9 mouse cellular contexts compared by ENCODE assay signal in the genomic region with DNA sequence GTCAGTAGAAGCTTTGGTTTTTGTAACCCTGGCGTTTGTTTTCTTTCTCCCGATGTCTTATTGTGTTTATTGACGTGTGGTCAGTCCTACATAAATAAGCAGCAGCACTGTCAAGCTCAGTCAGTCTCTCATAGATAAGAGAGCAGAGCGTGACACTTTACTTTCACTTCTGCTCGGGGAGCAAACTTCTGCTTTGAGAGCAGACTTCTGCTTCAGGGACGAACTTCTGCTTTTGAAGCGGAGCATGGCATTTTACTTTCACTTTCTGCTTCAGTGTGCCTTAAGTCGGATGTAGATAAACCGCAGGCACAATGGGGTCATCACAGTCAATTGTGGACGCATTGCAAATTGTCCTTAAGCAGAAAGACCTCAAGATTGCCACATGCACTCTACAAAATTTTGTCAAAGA.
DNase-seq lines count a peak whose midpoint lies in the region; ATAC-seq and TF ChIP-seq lines count a peak whose summit lies in the region.
"Had no signal": no experiment of that assay in that cellular context is flagged by ENCODE, and none has a peak within 500 bp of the region (broad histone marks: within the 10 kb centered on the region; RNA-seq: fewer than 3 reads in every experiment).

No protein-coding gene starts in this region.

- H3K4me3 ChIP-seq in kidney, embryonic 16.5 days (ENCODE audit: low read length): no peak overlapping the region
- 0 out of 2 replicates have a peak overlapping the region, but pooled peaks have one; percentile 9 for H3K4me3 ChIP-seq in lung, embryonic 14.5 days (ENCODE audit: low read depth, low read length)
- H3K4me3 ChIP-seq in limb, embryonic 10.5 days: no peak overlapping the region
- H3K4me3 ChIP-seq: neural tube, embryonic 13.5 days had no signal

- H3K9ac ChIP-seq in kidney, embryonic 16.5 days (replicated peaks; ENCODE audit: low read length): no peak overlapping the region
- no peak overlapping the region for H3K9ac ChIP-seq in lung, embryonic 14.5 days
- H3K9ac ChIP-seq: neural tube, embryonic 13.5 days had no signal

- no peak overlapping the region for H3K27ac ChIP-seq in kidney, embryonic 16.5 days (ENCODE audit: low read length)
- H3K27ac ChIP-seq in lung, embryonic 14.5 days (ENCODE audit: low read depth): no peak overlapping the region
- H3K27ac ChIP-seq in limb, embryonic 10.5 days: no peak overlapping the region
- H3K27ac ChIP-seq: neural tube, embryonic 13.5 days had no signal

- no peaks in the 10 kb centered on the region for H3K4me1 ChIP-seq in kidney, embryonic 16.5 days (ENCODE audit: insufficient read depth, low read length)
- no peaks in the 10 kb centered on the region for H3K4me1 ChIP-seq in lung, embryonic 14.5 days (ENCODE audit: insufficient read depth)
- H3K4me1 ChIP-seq in limb, embryonic 10.5 days: no peaks in the 10 kb centered on the region
- H3K4me1 ChIP-seq: neural tube, embryonic 13.5 days had no signal

- ATAC-seq in kidney, embryonic 16.5 days (ENCODE audit: low FRiP score, low TSS enrichment): no peak
- no peak for ATAC-seq in lung, embryonic 14.5 days (ENCODE audit: insufficient read depth)

- H3K27me3 ChIP-seq in kidney, embryonic 16.5 days (ENCODE audit: insufficient read depth, low read length): no peaks in the 10 kb centered on the region
- H3K27me3 ChIP-seq in lung, embryonic 14.5 days (ENCODE audit: insufficient read depth, low read length): no peaks in the 10 kb centered on the region
- H3K27me3 ChIP-seq in splenic B cell, adult 2 months (ENCODE audit: control insufficient read depth, insufficient read depth, low read length, poor library complexity, severe bottlenecking): no peaks in the 10 kb centered on the region
- no peaks in the 10 kb centered on the region for H3K27me3 ChIP-seq in limb, embryonic 10.5 days (ENCODE audit: low read depth, poor library complexity, severe bottlenecking)
- H3K27me3 ChIP-seq: neural tube, embryonic 13.5 days had no signal

- 84% methylated on average over 10 of the region's 10 CpGs for WGBS in kidney, embryonic 16.5 days
- 70% methylated on average over 10 of the region's 10 CpGs for WGBS in lung, embryonic 14.5 days
- 94% methylated on average over 10 of the region's 10 CpGs for WGBS in limb, embryonic 10.5 days

- TF ChIP-seq CTCF in lung, embryonic 14.5 days (IDR thresholded peaks at IDR 0.05; ENCODE audit: low read depth): no peak

- H3K4me2 ChIP-seq in kidney, embryonic 16.5 days (replicated peaks; ENCODE audit: low read depth, low read length): no peak overlapping the region
- H3K4me2 ChIP-seq in lung, embryonic 14.5 days: no peak overlapping the region
- H3K4me2 ChIP-seq: neural tube, embryonic 13.5 days had no signal

- peak; percentile 28 for DNase-seq in kidney, adult 9 months
- DNase-seq in c-Kit-positive CD71-positive TER-119-negative erythroid progenitor cells, embryonic 14.5 days (ENCODE audit: low read depth): peak; percentile 16
- DNase-seq in lung, embryonic 14.5 days: peak; percentile 20
- DNase-seq in splenic B cell, adult 2 months (ENCODE audit: low read depth, low spot score): peak; percentile 94
- DNase-seq in embryo, embryonic 9.5 days (ENCODE audit: extremely low spot score): no peak
- DNase-seq in limb, embryonic 10.5 days (ENCODE audit: low spot score): no peak
- DNase-seq in left cerebral cortex, adult 11 months (ENCODE audit: low spot score): no peak

- no peaks in the 10 kb centered on the region for H3K36me3 ChIP-seq in kidney, embryonic 16.5 days (ENCODE audit: insufficient read depth, low read length)
- no peaks in the 10 kb centered on the region for H3K36me3 ChIP-seq in lung, embryonic 14.5 days (ENCODE audit: insufficient read depth)
- no peaks in the 10 kb centered on the region for H3K36me3 ChIP-seq in splenic B cell, adult 2 months (ENCODE audit: control insufficient read depth, insufficient read depth, low read length, poor library complexity, severe bottlenecking)
- H3K36me3 ChIP-seq in limb, embryonic 10.5 days: no peaks in the 10 kb centered on the region
- H3K36me3 ChIP-seq: neural tube, embryonic 13.5 days had no signal

- H3K9me3 ChIP-seq in kidney, embryonic 16.5 days (ENCODE audit: low read length): peaks cover 23% of the 10 kb centered on the region; the same call in 1 of the 2 replicates
- H3K9me3 ChIP-seq in lung, embryonic 14.5 days (ENCODE audit: low read depth, low read length): peaks cover 6% of the 10 kb centered on the region; the same call in 1 of the 2 replicates
- H3K9me3 ChIP-seq in limb, embryonic 10.5 days (replicated peaks): peaks cover 4% of the 10 kb centered on the region; the same call in 1 of the 2 replicates

Comparison
In these comparisons a context has a peak if more than half of its experiments do, and no peak if none do; other contexts are left out.
1. DNase-seq: peak in kidney, adult 9 months (single experiment), c-Kit-positive CD71-positive TER-119-negative erythroid progenitor cells, embryonic 14.5 days (single experiment), lung, embryonic 14.5 days (single experiment) and splenic B cell, adult 2 months (single experiment); none in embryo, embryonic 9.5 days (single experiment), limb, embryonic 10.5 days (single experiment) and left cerebral cortex, adult 11 months (single experiment).